Mouse (Mus musculus) E14TG2a.4 (cell line): ENCODE data around the gene Klrc3.

Experiments used
- CTCF ChIP-seq: conservative IDR thresholded peaks from 2 replicates; pipeline ENCODE4 v1.5.1; 2014; ENCODE audit warnings: low read length
- NANOG ChIP-seq: IDR thresholded peaks from 2 replicates; pipeline ENCODE4 v1.6.1; 2014; ENCODE audit warnings: borderline replicate concordance, low read length, mixed read lengths
- POU5F1 ChIP-seq: IDR thresholded peaks from 2 replicates; pipeline ENCODE4 v1.6.1; 2014; ENCODE audit warnings: low read length, borderline replicate concordance

GRCm38 (mm10) chr6:129608372-129608771 lies 34.8 kb downstream of the Klrc3 start:
- no peak for TF ChIP-seq CTCF
- no peak for TF ChIP-seq POU5F1
- TF ChIP-seq NANOG = no peak
